Mouse (Mus musculus) thymus, postnatal 25 days (tissue): ENCODE data around the gene Tigd3.
A peak's percentile ranks its signal among the peaks of the same experiment; 100 is the strongest.

Experiments
- DNase-seq: peaks from one replicate; pipeline ENCODE4 v3.0.0; 2022

Tigd3 gene

GRCm38 (mm10) chr19:5874391-5874968, 19.5 kb downstream of the Tigd3 start:
- DNase-seq: no peak

GRCm38 (mm10) chr19:5872931-5873556, 20.9 kb downstream of the Tigd3 start:
- DNase-seq: peak; percentile 46

GRCm38 (mm10) chr19:5872528-5872927, 21.4 kb downstream of the Tigd3 start:
- peak; percentile 47 for DNase-seq

GRCm38 (mm10) chr19:5871683-5872082, 22.3 kb downstream of the Tigd3 start:
- DNase-seq: no peak

DNA sequence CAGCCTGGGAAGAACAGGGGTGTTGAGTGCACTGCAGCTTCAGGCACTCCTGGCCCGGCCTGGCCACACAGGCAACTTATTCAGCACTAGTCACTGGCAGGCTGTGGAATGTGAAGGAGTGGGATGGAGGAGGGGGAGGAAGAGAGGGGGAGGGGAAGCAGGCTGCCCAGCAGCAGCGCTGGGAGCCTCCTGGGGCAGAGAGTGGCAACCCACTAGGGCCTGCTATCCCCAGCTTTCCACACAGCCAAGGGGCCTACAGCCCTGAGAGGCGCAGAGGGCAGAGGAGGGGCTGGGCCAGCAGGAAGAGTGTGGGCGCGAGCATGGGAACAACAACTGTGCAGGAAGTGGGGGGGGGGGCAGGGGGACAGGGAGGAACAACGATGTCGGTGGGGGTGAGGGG, 22.7 kb downstream of the Tigd3 start:
- DNase-seq: peak; percentile 75

DNA sequence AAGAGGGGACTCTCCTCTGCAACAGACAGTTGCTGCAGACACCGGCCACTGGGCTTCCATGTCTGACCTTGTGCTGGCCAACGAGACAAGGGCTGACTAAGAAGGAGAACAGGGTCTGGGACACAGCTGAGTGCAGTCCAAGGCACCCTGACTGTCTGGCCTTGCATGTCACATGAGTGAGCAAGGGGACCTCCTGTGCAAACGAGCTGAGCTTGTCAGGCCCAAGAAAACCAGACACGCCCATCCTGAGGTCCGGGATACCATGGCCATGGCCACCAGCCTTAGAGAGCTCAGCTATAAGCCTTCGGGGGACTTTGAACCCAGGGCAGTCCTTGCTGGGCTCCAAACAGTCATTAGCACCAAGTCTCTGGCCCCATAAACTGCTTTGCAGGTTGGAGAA, 25.9 kb downstream of the Tigd3 start:
- no peak for DNase-seq

DNA sequence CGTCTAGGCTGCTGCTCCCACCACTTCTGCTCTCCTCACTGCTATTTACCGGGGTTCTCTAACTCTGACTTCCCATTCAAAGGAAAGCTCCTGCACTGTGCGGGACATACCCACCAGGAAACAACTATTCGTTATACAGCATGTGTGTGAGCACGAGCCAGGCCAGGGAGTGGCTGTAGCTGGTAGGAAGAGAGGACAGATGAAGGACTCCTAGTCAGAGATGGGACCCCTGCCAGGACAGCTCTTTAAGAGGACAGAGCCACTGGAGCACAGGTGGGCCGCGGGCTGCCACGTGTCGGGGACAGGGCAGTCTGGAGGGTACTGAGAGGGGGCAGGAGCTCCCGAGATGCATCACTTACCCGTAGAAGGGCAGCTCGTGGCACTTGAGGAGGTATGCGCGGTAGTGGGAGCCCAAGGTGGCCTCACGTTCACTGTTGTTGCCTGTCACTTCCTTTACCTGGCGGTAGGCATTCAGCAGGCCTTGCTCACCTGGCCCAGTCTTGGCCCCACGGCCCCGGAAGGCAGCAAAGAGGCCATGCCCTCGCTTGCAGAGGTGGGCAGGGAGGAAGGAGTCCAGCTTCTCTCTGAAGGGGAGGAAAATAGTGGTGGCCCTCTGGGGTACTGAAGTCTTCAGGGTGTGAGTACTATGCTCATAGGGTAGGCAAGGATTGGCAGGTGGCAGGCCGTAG, 29.1 kb downstream of the Tigd3 start:
- DNase-seq: no peak

GRCm38 (mm10) chr19:5863776-5864175, 30.2 kb downstream of the Tigd3 start:
- DNase-seq: no peak

- DNase-seq: no peak
These were observed 31.4 kb downstream of the Tigd3 start for GRCm38 (mm10) chr19:5862335-5863085.

DNA sequence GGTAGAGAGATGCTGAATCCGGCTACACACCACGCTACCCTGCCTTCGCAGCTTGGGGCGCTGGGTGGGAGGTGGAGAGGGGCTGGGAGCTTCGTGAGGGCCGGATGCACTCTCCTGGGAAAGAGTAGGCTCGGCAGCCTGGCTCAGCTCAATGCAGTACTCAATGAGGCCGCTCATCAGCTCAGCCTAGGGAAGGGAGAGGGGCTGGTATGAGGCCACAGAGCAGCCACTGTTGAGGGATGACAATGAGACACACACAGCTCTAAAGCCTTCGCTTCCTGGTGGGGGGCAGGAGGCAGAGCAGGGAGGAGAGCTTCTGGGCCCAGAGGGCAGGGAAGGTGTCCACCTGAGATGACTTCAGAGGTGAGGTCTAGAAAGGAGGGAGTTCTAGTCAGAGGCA, 37.3 kb downstream of the Tigd3 start:
- DNase-seq: no peak

GRCm38 (mm10) chr19:5852035-5852722, 41.8 kb downstream of the Tigd3 start:
- DNase-seq: no peak

DNA sequence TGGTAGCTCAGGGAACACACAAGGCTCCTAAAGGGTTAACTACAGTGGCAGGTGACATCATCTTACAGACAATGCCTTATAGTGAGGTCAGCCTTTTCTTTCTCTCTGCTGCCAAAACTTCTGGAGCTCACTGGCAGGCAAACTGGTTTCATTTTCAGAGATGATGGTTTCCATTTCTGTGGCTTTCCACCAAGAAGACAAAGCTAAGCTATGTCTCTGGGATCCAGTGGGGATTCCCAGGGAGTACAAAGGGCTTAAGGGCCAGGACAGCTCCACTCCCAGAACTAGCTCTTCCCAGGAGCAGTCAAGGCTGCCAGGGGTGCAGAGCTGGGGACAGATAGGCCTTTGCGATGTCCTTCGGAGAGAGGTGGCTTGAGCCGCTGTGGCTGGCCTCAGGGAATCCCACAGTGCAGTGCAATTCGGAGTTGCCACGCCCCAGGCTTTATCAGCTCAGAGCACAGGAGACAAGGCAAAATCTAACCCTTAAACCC, 42.4 kb downstream of the Tigd3 start:
- no peak for DNase-seq

DNA sequence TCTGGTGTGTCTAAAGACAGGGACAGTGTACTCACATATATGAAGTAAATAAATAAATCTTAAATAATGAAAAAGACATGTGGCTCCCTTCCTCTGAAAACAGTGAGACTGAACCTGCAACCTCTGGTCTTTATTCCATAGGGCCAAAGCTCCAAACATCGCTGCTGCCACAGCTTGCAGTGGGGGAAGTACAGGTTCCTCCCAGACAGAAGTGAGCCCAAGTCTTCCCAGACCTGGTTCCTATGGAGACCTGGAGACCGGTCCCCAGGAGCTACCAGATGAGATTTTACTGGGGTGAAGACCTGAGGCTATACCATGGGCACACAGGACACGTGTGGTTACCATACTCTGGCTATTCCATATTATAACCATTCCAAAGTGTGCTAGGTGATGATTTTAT, 43.1 kb downstream of the Tigd3 start:
- no peak for DNase-seq

DNA sequence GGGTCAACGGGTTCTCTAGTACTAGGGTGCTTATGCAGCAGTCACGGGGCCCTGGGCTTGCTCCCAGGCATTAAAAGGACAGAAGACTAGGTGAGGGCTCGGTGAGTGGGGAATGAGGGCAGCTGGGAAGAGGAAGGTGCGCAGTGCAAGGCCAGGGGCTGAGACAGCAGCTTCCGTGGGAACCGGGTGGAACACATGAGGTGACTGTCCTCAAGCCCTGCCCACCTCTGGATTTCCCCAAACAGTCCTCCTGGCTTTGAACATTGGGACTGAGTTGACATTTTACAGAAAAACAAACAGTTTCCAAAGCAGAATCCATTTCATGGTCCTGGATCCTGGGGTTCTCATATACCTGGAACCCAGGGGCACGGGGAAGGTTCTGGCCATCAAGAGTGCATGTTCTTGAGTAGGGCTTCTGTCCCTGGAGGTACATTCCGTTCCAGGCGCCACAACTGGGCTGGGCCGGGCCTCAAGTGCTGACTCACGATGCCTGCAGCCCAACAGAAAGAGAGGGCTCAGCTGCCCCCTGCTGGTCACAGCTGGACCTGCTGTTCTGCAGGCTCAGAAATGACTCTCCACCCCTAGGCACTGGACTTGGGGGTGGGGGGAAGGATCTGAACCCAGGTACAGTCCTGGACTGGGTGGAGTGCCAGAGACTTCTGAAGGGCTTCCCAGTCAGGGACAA, 44.0 kb downstream of the Tigd3 start:
- DNase-seq: peak; percentile 91

DNA sequence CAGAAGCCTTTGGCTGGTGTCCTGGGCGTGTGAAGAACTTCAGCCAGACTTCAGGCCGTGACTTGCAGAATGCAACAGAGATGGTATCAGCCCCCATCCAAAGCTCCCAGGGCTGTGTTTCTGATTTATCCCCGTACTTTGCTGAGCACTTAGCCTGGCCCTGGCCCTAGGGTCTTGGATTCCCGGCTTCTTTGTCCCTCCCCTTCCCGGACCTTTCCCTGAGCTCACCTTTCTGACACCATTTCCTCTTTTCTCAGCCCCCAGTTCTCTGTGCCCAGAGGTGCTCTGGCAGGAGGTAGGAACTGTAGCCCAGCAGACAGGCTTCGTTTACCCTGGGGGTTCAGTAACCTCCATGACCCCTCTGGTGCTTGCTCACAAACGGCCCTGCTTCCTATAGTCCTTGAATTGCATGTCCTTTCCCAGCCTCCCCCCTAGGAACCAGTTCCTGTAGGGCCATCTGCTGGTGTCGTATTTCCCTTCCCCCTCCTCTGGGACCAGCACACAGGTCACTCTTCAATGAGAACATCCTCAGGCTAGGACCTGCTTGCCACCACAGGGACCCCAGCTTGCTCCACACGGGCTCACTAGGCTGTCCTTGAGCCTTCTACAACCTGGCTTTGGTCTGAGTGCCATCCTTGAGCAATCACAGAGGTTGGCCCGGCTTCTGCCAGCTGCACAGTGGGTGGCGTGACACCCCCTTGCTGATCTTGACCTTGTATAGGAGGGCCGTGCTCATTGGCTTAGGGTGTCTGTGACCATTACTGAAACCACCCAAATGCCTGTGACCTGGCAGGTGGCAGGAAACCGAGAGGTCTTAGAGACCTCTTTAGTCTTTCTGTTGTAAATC, 44.9 kb downstream of the Tigd3 start:
- peak; percentile 16 for DNase-seq

DNA sequence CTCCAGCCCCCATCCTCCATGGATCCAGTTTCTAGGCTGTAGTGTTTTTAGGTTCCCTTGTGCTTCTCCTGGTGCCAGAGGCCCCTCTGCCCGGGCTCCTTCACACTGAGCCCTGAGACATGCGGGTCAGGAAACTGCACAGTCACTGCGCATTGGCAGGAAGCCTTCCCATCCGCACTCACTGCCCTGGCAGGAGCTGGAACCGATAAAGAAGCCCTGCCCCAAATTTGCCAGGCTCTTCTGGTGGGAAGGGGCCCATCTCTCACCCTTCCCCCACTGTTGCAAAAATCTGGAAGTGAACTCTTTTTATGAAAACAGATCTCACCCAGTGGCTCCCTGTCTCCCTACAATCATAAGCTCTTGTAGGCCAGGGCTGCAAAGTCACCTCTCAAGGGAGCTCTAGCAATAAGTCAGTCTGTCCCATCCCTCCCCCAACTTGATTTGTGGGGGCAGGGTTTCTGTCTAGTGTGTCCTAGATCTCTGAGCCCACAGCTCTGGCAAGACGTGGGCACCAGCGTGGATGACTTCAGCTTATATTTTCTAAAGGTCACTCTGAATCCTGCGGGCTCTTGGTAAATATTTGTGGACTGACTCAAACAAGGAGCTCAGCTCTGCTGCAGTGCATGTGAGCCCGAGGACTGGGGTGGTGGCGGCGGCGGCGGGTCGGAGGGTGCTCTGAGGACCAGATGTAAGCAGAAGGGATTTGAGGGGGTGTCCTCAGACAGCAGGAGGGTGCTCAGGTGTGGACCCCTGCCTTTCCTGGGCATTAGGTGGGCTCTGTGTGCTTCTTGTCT, 45.7 kb downstream of the Tigd3 start:
- peak; percentile 52 for DNase-seq

GRCm38 (mm10) chr19:5847306-5847796, 46.6 kb downstream of the Tigd3 start:
- DNase-seq: peak; percentile 24

DNA sequence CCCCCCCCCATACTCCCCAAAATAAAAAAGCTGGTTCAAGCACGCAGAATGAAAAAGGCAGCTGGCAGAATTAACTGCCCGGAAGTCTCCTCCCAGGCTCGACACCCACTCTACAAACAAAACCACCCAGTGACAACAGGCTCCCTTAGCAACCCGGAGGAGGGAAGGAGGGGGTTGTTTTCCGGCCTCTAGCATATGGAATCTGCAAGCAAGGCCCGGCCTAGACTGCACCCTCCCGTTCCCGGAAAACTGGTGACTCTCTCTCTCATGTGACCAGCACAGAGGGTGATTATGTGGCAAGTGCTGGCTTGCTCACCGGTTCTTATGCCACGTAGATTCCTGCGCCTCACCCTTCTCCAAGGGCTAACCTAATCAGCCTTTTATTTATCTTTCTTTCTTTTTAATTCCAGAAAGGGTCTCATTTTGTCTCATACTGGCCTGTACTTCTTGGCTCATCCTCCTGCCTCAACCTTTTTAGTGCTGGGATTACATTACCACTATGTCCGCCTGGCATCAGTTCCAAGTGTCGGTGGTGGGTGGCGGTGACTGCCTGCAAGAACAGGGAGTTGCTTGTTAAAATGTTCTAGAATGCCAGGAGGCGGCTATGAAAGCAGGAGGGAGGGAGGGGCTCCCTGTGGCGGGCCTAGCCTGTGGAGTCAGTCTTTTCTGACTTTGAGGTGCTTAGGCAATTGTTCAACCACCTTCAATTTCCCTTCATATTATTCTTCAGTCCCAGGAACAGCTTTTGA, 47.2 kb downstream of the Tigd3 start:
- peak; percentile 51 for DNase-seq

- DNase-seq: no peak
These were observed 47.8 kb downstream of the Tigd3 start for GRCm38 (mm10) chr19:5846154-5846553.
